Mouse (Mus musculus) kidney, embryonic 14.5 days (tissue): ENCODE measurements around the gene Adamtsl4. TPM values are rescaled to one million over a fixed set of nuclear protein-coding genes. Genes with fewer than 3 reads are reported as not detected.
A peak's percentile ranks its signal among the peaks of the same experiment; 100 is the strongest.

Experiments used
- ATAC-seq: fragments of 200-750 bp; cut with Nextera tagmentation; 2 replicates; pipeline ENCODE4 v1.8.0; 2017; ENCODE audit warnings: moderate number of reproducible peaks, mild to moderate bottlenecking, moderate TSS enrichment, moderate library complexity; ENCODE audit not compliant: low FRiP score, low TSS enrichment
- H3K27ac ChIP-seq: fragments of 300-500 bp; sonication (generic); 2 replicates; pipeline ENCODE4 v1.5.1; 2014; ENCODE audit warnings: low read depth, mild to moderate bottlenecking, low read length, moderate library complexity, mixed read lengths
- H3K27me3 ChIP-seq: fragments of 300-500 bp; sonication (generic); 2 replicates; pipeline ENCODE4 v1.6.1; 2014; ENCODE audit warnings: mild to moderate bottlenecking, low read length; ENCODE audit not compliant: control insufficient read depth, insufficient read depth
- H3K36me3 ChIP-seq: fragments of 300-500 bp; sonication (generic); 2 replicates; pipeline ENCODE4 v1.6.1; 2014; ENCODE audit warnings: low read length, mixed read lengths; ENCODE audit not compliant: control insufficient read depth, insufficient read depth
- H3K4me1 ChIP-seq: fragments of 300-500 bp; sonication (generic); 2 replicates; pipeline ENCODE4 v1.6.1; 2014; ENCODE audit warnings: low read length, mixed read lengths; ENCODE audit not compliant: control insufficient read depth, insufficient read depth
- H3K4me2 ChIP-seq: fragments of 300-500 bp; sonication (generic); replicated peaks from 2 replicates; pipeline ENCODE4 v1.6.1; 2014; ENCODE audit warnings: low read depth, mild to moderate bottlenecking, low read length
- H3K4me3 ChIP-seq: fragments of 300-500 bp; sonication (generic); 2 replicates; pipeline ENCODE4 v1.5.1; 2014; ENCODE audit warnings: mild to moderate bottlenecking, low read length
- H3K9ac ChIP-seq: fragments of 300-500 bp; sonication (generic); 2 replicates; pipeline ENCODE4 v1.6.1; 2014; ENCODE audit warnings: low read depth, mild to moderate bottlenecking, low read length, moderate library complexity
- H3K9me3 ChIP-seq: fragments of 300-500 bp; sonication (generic); 2 replicates; pipeline ENCODE4 v1.6.1; 2016; ENCODE audit warnings: low read length; ENCODE audit not compliant: control insufficient read depth
- WGBS: fragments of 180-500 bp; shearing (Covaris S2); extraction: QIAGEN DNeasy Blood & Tissue Kit; methylation state at CpG from one replicate; pipeline ENCODE4 v1.1.7; 2014; 5-methylcytosine and 5-hydroxymethylcytosine counted together
- polyA plus RNA-seq: library from polyadenylated mRNA; unstranded; fragments of >200 nt; fragmentation: Nextera tagmentation; extraction: Ambion mirVana; gene quantifications from 2 replicates; pipeline ENCODE4 v1.2.1, GENCODE M21; 2014

The Adamtsl4 gene
- polyA plus RNA-seq, 1 experiment from 2014 or later: 3.7 TPM

- Histone ChIP-seq H3K4me1 (peaks cover 20% of the 10 kb centered on the region), H3K27ac (no peak overlapping the region), H3K36me3 (no peaks in the 10 kb centered on the region; the same call in 1 of the 2 replicates), H3K9ac (no peak overlapping the region), H3K4me3 (no peak overlapping the region), H3K9me3 (no peaks in the 10 kb centered on the region), H3K4me2 (no peak overlapping the region), H3K27me3 (no peaks in the 10 kb centered on the region)
- no peak for ATAC-seq
- 90% methylated on average over 4 of the region's 4 CpGs for WGBS
Observed at GRCm38 (mm10) chr3:95704612-95705011, 16.9 kb upstream of the Adamtsl4 start.

- H3K4me1 ChIP-seq: peaks cover 20% of the 10 kb centered on the region
- no peaks in the 10 kb centered on the region for H3K27me3 ChIP-seq
- no peak overlapping the region for H3K27ac ChIP-seq
- no peak for ATAC-seq
- H3K4me2 ChIP-seq: no peak overlapping the region
- no peaks in the 10 kb centered on the region; the same call in 1 of the 2 replicates for H3K36me3 ChIP-seq
- H3K4me3 ChIP-seq: no peak overlapping the region
- 75% methylated on average over 3 of the region's 3 CpGs for WGBS
- H3K9ac ChIP-seq: no peak overlapping the region
- no peaks in the 10 kb centered on the region for H3K9me3 ChIP-seq
Observed at GRCm38 (mm10) chr3:95703276-95703675, 15.6 kb upstream of the Adamtsl4 start.

GRCm38 (mm10) chr3:95701877-95702540 is 14.3 kb upstream of the Adamtsl4 start:
- peak; percentile 96 for ATAC-seq
- H3K9ac ChIP-seq: peak overlapping the region; percentile 61
- WGBS: 4% methylated on average over 24 of the region's 24 CpGs

GRCm38 (mm10) chr3:95701085-95701484 is 13.4 kb upstream of the Adamtsl4 start:
- Histone ChIP-seq H3K9me3 (no peaks in the 10 kb centered on the region), H3K27me3 (no peaks in the 10 kb centered on the region), H3K4me2 (no peak overlapping the region), H3K4me1 (peaks cover 29% of the 10 kb centered on the region), H3K9ac (no peak overlapping the region), H3K27ac (0 out of 2 replicates have a peak overlapping the region, but pooled peaks have one; percentile 11), H3K36me3 (no peaks in the 10 kb centered on the region; the same call in 1 of the 2 replicates), H3K4me3 (no peak overlapping the region)
- WGBS: 80% methylated on average over 2 of the region's 2 CpGs
- ATAC-seq: no peak

More at GRCm38 (mm10) chr3:95701877-95702540, 14.3 kb upstream of the Adamtsl4 start:
- Histone ChIP-seq H3K27me3 (no peaks in the 10 kb centered on the region), H3K4me1 (peaks cover 20% of the 10 kb centered on the region), H3K4me2 (peak overlapping the region; percentile 60), H3K4me3 (peak overlapping the region; percentile 27), H3K27ac (peak overlapping the region; percentile 88), H3K9me3 (no peaks in the 10 kb centered on the region), H3K36me3 (no peaks in the 10 kb centered on the region; the same call in 1 of the 2 replicates)

GRCm38 (mm10) chr3:95700233-95700681 is 12.5 kb upstream of the Adamtsl4 start:
- Histone ChIP-seq H3K27ac (no peak overlapping the region), H3K36me3 (no peaks in the 10 kb centered on the region; the same call in 1 of the 2 replicates), H3K9ac (0 out of 2 replicates have a peak overlapping the region, but pooled peaks have one; percentile 23), H3K4me3 (no peak overlapping the region), H3K4me2 (no peak overlapping the region), H3K27me3 (no peaks in the 10 kb centered on the region), H3K4me1 (peaks cover 32% of the 10 kb centered on the region), H3K9me3 (no peaks in the 10 kb centered on the region)
- WGBS: 56% methylated on average over 6 of the region's 6 CpGs
- no peak for ATAC-seq

GRCm38 (mm10) chr3:95698286-95698685 is 10.6 kb upstream of the Adamtsl4 start:
- H3K9ac ChIP-seq: no peak overlapping the region
- peaks cover 32% of the 10 kb centered on the region for H3K4me1 ChIP-seq
- no peak overlapping the region for H3K4me2 ChIP-seq
- no peaks in the 10 kb centered on the region for H3K27me3 ChIP-seq
- WGBS: 89% methylated on average over 4 of the region's 4 CpGs
- no peak overlapping the region for H3K27ac ChIP-seq
- H3K36me3 ChIP-seq: no peaks in the 10 kb centered on the region; the same call in 1 of the 2 replicates
- no peak for ATAC-seq
- H3K9me3 ChIP-seq: no peaks in the 10 kb centered on the region
- no peak overlapping the region for H3K4me3 ChIP-seq

GRCm38 (mm10) chr3:95696360-95696759 is 8.6 kb upstream of the Adamtsl4 start:
- no peak overlapping the region for H3K9ac ChIP-seq
- no peaks in the 10 kb centered on the region; the same call in 1 of the 2 replicates for H3K36me3 ChIP-seq
- 20% methylated on average over 7 of the region's 7 CpGs for WGBS
- no peak overlapping the region for H3K27ac ChIP-seq
- H3K4me2 ChIP-seq: no peak overlapping the region
- H3K27me3 ChIP-seq: no peaks in the 10 kb centered on the region
- H3K4me1 ChIP-seq: peaks cover 24% of the 10 kb centered on the region
- H3K9me3 ChIP-seq: no peaks in the 10 kb centered on the region
- no peak; the same call in 1 of the 2 replicates for ATAC-seq
- H3K4me3 ChIP-seq: no peak overlapping the region

GRCm38 (mm10) chr3:95695796-95696195 is 8.1 kb upstream of the Adamtsl4 start:
- no peak overlapping the region for H3K4me3 ChIP-seq
- no peak overlapping the region for H3K9ac ChIP-seq
- H3K27ac ChIP-seq: no peak overlapping the region
- no peaks in the 10 kb centered on the region; the same call in 1 of the 2 replicates for H3K36me3 ChIP-seq
- H3K4me1 ChIP-seq: peaks cover 21% of the 10 kb centered on the region
- H3K9me3 ChIP-seq: no peaks in the 10 kb centered on the region
- H3K4me2 ChIP-seq: no peak overlapping the region
- no peaks in the 10 kb centered on the region for H3K27me3 ChIP-seq
- 33% methylated on average over 3 of the region's 3 CpGs for WGBS
- ATAC-seq: no peak
